1 mouse cellular context compared by ENCODE assay signal in the genomic region with DNA sequence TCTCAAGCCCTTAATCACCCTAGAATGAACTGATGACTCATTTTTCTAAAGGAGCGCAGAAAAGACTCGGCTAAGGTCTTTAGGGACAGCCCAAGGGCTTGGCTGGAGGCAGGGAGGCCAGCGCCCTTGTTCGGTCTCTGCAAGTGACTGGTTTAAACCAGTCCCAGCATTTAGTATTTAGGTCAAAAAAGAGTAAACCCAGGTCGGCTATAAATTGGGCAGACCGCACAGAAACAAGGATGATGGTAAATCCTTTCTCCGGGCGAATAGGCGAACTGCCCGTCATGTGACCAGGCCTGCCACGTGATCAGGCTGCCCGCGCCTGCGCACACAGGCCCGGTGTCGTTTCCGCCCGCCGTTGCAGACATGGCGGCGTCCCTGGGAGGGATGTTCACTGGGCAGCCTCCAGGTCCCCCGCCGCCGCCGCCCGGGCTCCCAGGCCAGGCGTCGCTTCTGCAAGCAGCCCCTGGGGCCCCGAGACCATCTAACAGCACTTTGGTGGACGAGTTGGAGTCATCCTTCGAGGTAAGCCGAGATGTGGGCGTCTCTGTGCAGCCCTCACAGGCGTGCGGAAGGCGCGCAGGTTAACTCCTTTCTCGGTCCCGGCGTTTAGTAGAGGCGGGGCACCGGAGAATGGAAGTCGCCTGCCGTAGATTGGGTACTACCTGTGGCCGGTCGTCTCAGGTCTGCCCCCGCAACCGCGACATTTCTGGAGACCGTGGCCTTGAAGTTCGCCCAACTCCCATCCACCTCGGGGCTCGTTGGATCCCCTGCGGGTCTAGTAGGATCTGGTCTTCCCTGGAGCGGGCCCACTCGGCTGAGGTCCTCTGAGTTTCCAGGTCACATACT.
A peak's percentile ranks its signal among the peaks of the same experiment; 100 is the strongest.
TF ChIP-seq lines count a peak whose summit lies in the region.

A gene (plus strand): TSS at position 270 of the 849 bp plus-strand sequence.

TF ChIP-seq in CH12.LX, 34 proteins besides CTCF, POLR2A, EP300 and RAD21 (continued from another document):
- TF ChIP-seq USF1 (IDR thresholded peaks at IDR 0.05; ENCODE audit: low read depth, low read length): peak; percentile 98
- no peak for TF ChIP-seq PAX5 (IDR thresholded peaks at IDR 0.05; ENCODE audit: low read length)
- TF ChIP-seq MEF2A (IDR thresholded peaks at IDR 0.05; ENCODE audit: borderline replicate concordance, low read depth, low read length): no peak
- TF ChIP-seq MAZ (IDR thresholded peaks at IDR 0.05; ENCODE audit: low read depth, low read length): no peak
- TF ChIP-seq JUN (IDR thresholded peaks at IDR 0.05; ENCODE audit: insufficient read depth, low read depth, low read length): no peak
- TF ChIP-seq MAX (IDR thresholded peaks at IDR 0.05; ENCODE audit: low read length): peak; percentile 97
- no peak for TF ChIP-seq E2F4 (IDR thresholded peaks at IDR 0.05; ENCODE audit: insufficient replicate concordance, low read depth, low read length)
- no peak for TF ChIP-seq MAFK (IDR thresholded peaks at IDR 0.05; ENCODE audit: insufficient replicate concordance, low read length)
- peak; percentile 84 for TF ChIP-seq HCFC1 (IDR thresholded peaks at IDR 0.05; ENCODE audit: low read depth, low read length)
- TF ChIP-seq GABPA (IDR thresholded peaks at IDR 0.05; ENCODE audit: insufficient replicate concordance, low read depth, low read length): no peak
- 0 out of 2 replicates have a peak, but pooled peaks have one; percentile 23 for TF ChIP-seq RCOR1 (conservative IDR thresholded peaks at IDR 0.05; ENCODE audit: low read depth, low read length)
- peak; percentile 90 for TF ChIP-seq NRF1 (IDR thresholded peaks at IDR 0.05; ENCODE audit: low read depth, low read length)
- TF ChIP-seq KAT2A (IDR thresholded peaks at IDR 0.05; ENCODE audit: insufficient replicate concordance, low read length): 0 out of 2 replicates have a peak, but pooled peaks have one; percentile 50
- TF ChIP-seq ZMIZ1 (IDR thresholded peaks at IDR 0.05; ENCODE audit: low read depth, low read length): peak; percentile 73; the same call in 1 of the 2 replicates
- no peak for TF ChIP-seq IRF4 (IDR thresholded peaks at IDR 0.05; ENCODE audit: low read depth, low read length)
- TF ChIP-seq USF2 (conservative IDR thresholded peaks at IDR 0.05; ENCODE audit: low read depth, low read length): peak; percentile 98
- TF ChIP-seq CHD2 (IDR thresholded peaks at IDR 0.05; ENCODE audit: low read length): no peak
- TF ChIP-seq TCF12 (IDR thresholded peaks at IDR 0.05; ENCODE audit: low read depth, low read length): peak; percentile 93
- peak; percentile 76; the same call in 1 of the 2 replicates for TF ChIP-seq MXI1 (IDR thresholded peaks at IDR 0.05; ENCODE audit: low read depth, low read length)
- TF ChIP-seq MYC (IDR thresholded peaks at IDR 0.05; ENCODE audit: low read depth, low read length): no peak; the same call in 1 of the 2 replicates
- no peak for TF ChIP-seq CHD1 (IDR thresholded peaks at IDR 0.05; ENCODE audit: low read depth, low read length)
- TF ChIP-seq NELFE (IDR thresholded peaks at IDR 0.05; ENCODE audit: low read depth, low read length): peak; percentile 89
- no peak for TF ChIP-seq TBP (conservative IDR thresholded peaks at IDR 0.05; ENCODE audit: low read depth, low read length)
- TF ChIP-seq JUND (conservative IDR thresholded peaks at IDR 0.05; ENCODE audit: low read depth, low read length): no peak
- peak; percentile 94 for TF ChIP-seq SIN3A (IDR thresholded peaks at IDR 0.05; ENCODE audit: low read length)
- TF ChIP-seq ELF1 (IDR thresholded peaks at IDR 0.05; ENCODE audit: low read depth, low read length): peak; percentile 84
- TF ChIP-seq SMC3 (IDR thresholded peaks at IDR 0.05; ENCODE audit: low read depth, low read length): no peak
- no peak for TF ChIP-seq ZNF384 (IDR thresholded peaks at IDR 0.05; ENCODE audit: low read depth, low read length)
- no peak for TF ChIP-seq ZC3H11A (IDR thresholded peaks at IDR 0.05; ENCODE audit: low read depth, low read length)
- TF ChIP-seq UBTF (IDR thresholded peaks at IDR 0.05; ENCODE audit: low read depth, low read length): no peak
- peak; percentile 78; the same call in 1 of the 2 replicates for TF ChIP-seq POLR2AphosphoS2 (IDR thresholded peaks at IDR 0.05; ENCODE audit: low read depth, low read length)
